Mouse (Mus musculus) cerebellum, adult 2 months (tissue): ENCODE measurements around the gene Arfgap2.

Experiments used
- CTCF ChIP-seq: fragments of 200-500 bp; IDR thresholded peaks from 2 replicates; pipeline ENCODE4 v1.5.1; 2011; ENCODE audit warnings: low read depth, mild to moderate bottlenecking, control low read depth, low read length, moderate library complexity, borderline replicate concordance; ENCODE audit not compliant: insufficient read depth
- POLR2A ChIP-seq: fragments of 200-500 bp; IDR thresholded peaks from 2 replicates; pipeline ENCODE4 v1.6.1; 2011; ENCODE audit warnings: low read length, control low read depth, borderline replicate concordance; ENCODE audit not compliant: insufficient read depth

GRCm38 (mm10) chr2:91312578-91313311, 48.0 kb downstream of the Arfgap2 start:
- TF ChIP-seq CTCF (no peak), POLR2A (no peak)
